Comparison of ENCODE assay signal across 8 mouse cellular contexts in genomic region chr2:51147318-51148064, GRCm38 (mm10). TPM values are rescaled to one million over a fixed set of nuclear protein-coding genes. Genes with fewer than 3 reads are reported as not detected.
DNase-seq lines count a peak whose midpoint lies in the region; ATAC-seq and TF ChIP-seq lines count a peak whose summit lies in the region.

No protein-coding gene starts in this region.

- H3K79me2 ChIP-seq in liver, adult 2 months (ENCODE audit: control insufficient read depth, insufficient read depth, low read length): peaks cover 20% of the 10 kb centered on the region; the same call in 1 of the 2 replicates

- H3K9ac ChIP-seq in heart, embryonic 12.5 days: peak overlapping the region; percentile 96
- peak overlapping the region; percentile 90 for H3K9ac ChIP-seq in kidney, embryonic 16.5 days (replicated peaks; ENCODE audit: low read length)
- peak overlapping the region; percentile 96 for H3K9ac ChIP-seq in liver, adult 2 months (ENCODE audit: low read depth, low read length)
- H3K9ac ChIP-seq in midbrain, embryonic 16.5 days (ENCODE audit: low read depth, low read length): peak overlapping the region; percentile 96

- DNase-seq in spleen, adult 18-20 months: peak; percentile 16 to 42
- DNase-seq in spleen, adult 12 weeks (ENCODE audit: low spot score): no peak
- peak; percentile 81 for DNase-seq in forebrain, embryonic 10.5 days (ENCODE audit: extremely low spot score, low spot score)
- peak; percentile 68 for DNase-seq in liver, adult 2 months (ENCODE audit: extremely low read depth, low read depth, low spot score)
- peak; percentile 17 to 69 for DNase-seq in spleen, postnatal 4 days (ENCODE audit: low spot score in 2 of 2)

- under 1% methylated on average over 45 of the region's 45 CpGs for WGBS in forebrain, embryonic 10.5 days
- under 1% methylated on average over 45 of the region's 45 CpGs for WGBS in heart, embryonic 12.5 days
- under 1% methylated on average over 41 of the region's 45 CpGs for WGBS in kidney, embryonic 16.5 days
- under 1% methylated on average over 45 of the region's 45 CpGs for whole genome bisulfite sequencing in liver, adult 2 months
- under 1% methylated on average over 44 of the region's 45 CpGs for WGBS in midbrain, embryonic 16.5 days

- peaks cover 12% of the 10 kb centered on the region; the same call in 1 of the 2 replicates for H3K27me3 ChIP-seq in forebrain, embryonic 10.5 days (ENCODE audit: poor library complexity, severe bottlenecking)
- H3K27me3 ChIP-seq in heart, embryonic 12.5 days (replicated peaks): peaks cover 14% of the 10 kb centered on the region
- H3K27me3 ChIP-seq in kidney, embryonic 16.5 days (ENCODE audit: insufficient read depth, low read length): no peaks in the 10 kb centered on the region
- H3K27me3 ChIP-seq in liver, adult 2 months (ENCODE audit: control insufficient read depth, insufficient read depth, low read length): no peaks in the 10 kb centered on the region
- no peaks in the 10 kb centered on the region for H3K27me3 ChIP-seq in midbrain, embryonic 16.5 days (ENCODE audit: control insufficient read depth, insufficient read depth, low read depth, low read length)

- peak overlapping the region; percentile 71 for H3K4me3 ChIP-seq in forebrain, embryonic 10.5 days
- peak overlapping the region; percentile 96 for H3K4me3 ChIP-seq in heart, embryonic 12.5 days
- peak overlapping the region; percentile 83 for H3K4me3 ChIP-seq in kidney, embryonic 16.5 days (ENCODE audit: low read length)
- peak overlapping the region; percentile 82 for H3K4me3 ChIP-seq in liver, adult 2 months (ENCODE audit: insufficient read depth, low read depth, low read length)
- H3K4me3 ChIP-seq in midbrain, embryonic 16.5 days (ENCODE audit: low read depth, low read length): peak overlapping the region; percentile 81

- peak; percentile 77 for ATAC-seq in heart, embryonic 12.5 days (ENCODE audit: insufficient number of reproducible peaks, low FRiP score)
- ATAC-seq in kidney, embryonic 16.5 days (ENCODE audit: low FRiP score, low TSS enrichment): peak; percentile 82
- peak; percentile 68 for ATAC-seq in midbrain, embryonic 16.5 days

- H3K4me2 ChIP-seq in heart, embryonic 12.5 days: peak overlapping the region; percentile 76
- H3K4me2 ChIP-seq in kidney, embryonic 16.5 days (replicated peaks; ENCODE audit: low read depth, low read length): peak overlapping the region; percentile 66
- H3K4me2 ChIP-seq in midbrain, embryonic 16.5 days (ENCODE audit: low read length): peak overlapping the region; percentile 64

- peak; percentile 47 for TF ChIP-seq CTCF in liver, adult 2 months (IDR thresholded peaks at IDR 0.05; ENCODE audit: low read depth, low read length)

- peaks cover 23% of the 10 kb centered on the region for H3K36me3 ChIP-seq in forebrain, embryonic 10.5 days (replicated peaks)
- H3K36me3 ChIP-seq in heart, embryonic 12.5 days: no peaks in the 10 kb centered on the region
- H3K36me3 ChIP-seq in kidney, embryonic 16.5 days (ENCODE audit: insufficient read depth, low read length): no peaks in the 10 kb centered on the region
- no peaks in the 10 kb centered on the region for H3K36me3 ChIP-seq in liver, adult 2 months (ENCODE audit: control insufficient read depth, insufficient read depth, low read length)
- no peaks in the 10 kb centered on the region for H3K36me3 ChIP-seq in midbrain, embryonic 16.5 days (ENCODE audit: control insufficient read depth, insufficient read depth, low read length)

- peak overlapping the region; percentile 93 for H3K27ac ChIP-seq in forebrain, embryonic 10.5 days
- peak overlapping the region; percentile 94 for H3K27ac ChIP-seq in heart, embryonic 12.5 days (ENCODE audit: poor library complexity, severe bottlenecking)
- peak overlapping the region; percentile 97 for H3K27ac ChIP-seq in kidney, embryonic 16.5 days (ENCODE audit: low read length)
- H3K27ac ChIP-seq in liver, adult 2 months (replicated peaks; ENCODE audit: insufficient read depth, low read depth, low read length): peak overlapping the region; percentile 97
- H3K27ac ChIP-seq in midbrain, embryonic 16.5 days (ENCODE audit: low read length): peak overlapping the region; percentile 93

- TF ChIP-seq POLR2A in liver, adult 2 months (IDR thresholded peaks at IDR 0.05; ENCODE audit: extremely low read depth, insufficient read depth, low read length): 0 out of 2 replicates have a peak, but pooled peaks have one; percentile 29

- H3K9me3 ChIP-seq in forebrain, embryonic 10.5 days: no peaks in the 10 kb centered on the region
- no peaks in the 10 kb centered on the region for H3K9me3 ChIP-seq in heart, embryonic 12.5 days (replicated peaks)
- no peaks in the 10 kb centered on the region for H3K9me3 ChIP-seq in kidney, embryonic 16.5 days (ENCODE audit: low read length)
- no peaks in the 10 kb centered on the region for H3K9me3 ChIP-seq in midbrain, embryonic 16.5 days (replicated peaks; ENCODE audit: control insufficient read depth, low read length, poor library complexity, severe bottlenecking)

- peaks cover 49% of the 10 kb centered on the region for H3K4me1 ChIP-seq in forebrain, embryonic 10.5 days
- H3K4me1 ChIP-seq in heart, embryonic 12.5 days (replicated peaks): peaks cover 29% of the 10 kb centered on the region
- H3K4me1 ChIP-seq in kidney, embryonic 16.5 days (ENCODE audit: insufficient read depth, low read length): peaks cover 36% of the 10 kb centered on the region
- H3K4me1 ChIP-seq in liver, adult 2 months (ENCODE audit: control insufficient read depth, insufficient read depth, low read length): peaks cover 16% of the 10 kb centered on the region
- peaks cover 12% of the 10 kb centered on the region for H3K4me1 ChIP-seq in midbrain, embryonic 16.5 days (ENCODE audit: control insufficient read depth, insufficient read depth, low read length)

RNA-seq across cellular contexts. Expression of gene Rnd3, which starts 1.4 kb away (rescaled TPM):
- 92.6 and 97.4 TPM in 2 replicates for polyA plus RNA-seq in forebrain, embryonic 10.5 days (2016; fragmentation: Nextera tagmentation; extraction: Ambion mirVana)
- polyA plus RNA-seq in heart, embryonic 12.5 days (2016; fragmentation: Nextera tagmentation; extraction: Ambion mirVana): 38.2 and 40.2 TPM in 2 replicates
- 42.9 and 43.7 TPM in 2 replicates for polyA plus RNA-seq in kidney, embryonic 16.5 days (2015; fragmentation: Nextera tagmentation; extraction: Ambion mirVana)
- total RNA-seq in liver, adult 2 months (2014; rRNA removed): 16.2 and 16.7 TPM in 2 replicates
- 1.9 and 2.4 TPM in 2 replicates for polyA plus RNA-seq in liver, adult 2 months (2012; rRNA removed)
- 157 and 180 TPM in 2 replicates for polyA plus RNA-seq in midbrain, embryonic 16.5 days (2015; fragmentation: Nextera tagmentation; extraction: Ambion mirVana)

Comparison
In these comparisons a context has a peak if more than half of its experiments do, and no peak if none do; other contexts are left out.
1. RNA of gene Rnd3, which starts 1.4 kb away (polyA plus RNA-seq): 157 to 180 TPM in midbrain, embryonic 16.5 days, 92.6 to 97.4 TPM in forebrain, embryonic 10.5 days, 42.9 to 43.7 TPM in kidney, embryonic 16.5 days and 38.2 to 40.2 TPM in heart, embryonic 12.5 days; 1.9 to 2.4 TPM in liver, adult 2 months; every median in the first group is over 10 times any median in the second.
2. Peak in every context shown above with its lines, with median percentiles within 50 percentile points of each other: H3K27ac ChIP-seq, H3K4me3 ChIP-seq, ATAC-seq, H3K4me2 ChIP-seq and H3K9ac ChIP-seq.